Mouse (Mus musculus): ENCODE data around the gene Wdpcp.

- TF ChIP-seq GATA1 (IDR thresholded peaks at IDR 0.05; ENCODE audit: low read length): no peak
- TF ChIP-seq TAL1 (IDR thresholded peaks at IDR 0.05; ENCODE audit: low read length): no peak
Observed at GRCm38 (mm10) chr11:21864000-21864399, 292.0 kb downstream of the Wdpcp start.
